Mouse (Mus musculus) kidney, adult 8-10 months (tissue): ENCODE measurements around the gene Sike1.

Source experiments
- DNase-seq, 2 experiments: peaks; one replicate each; pipeline ENCODE4 v3.0.0; 2022

Sike1 gene

DNA sequence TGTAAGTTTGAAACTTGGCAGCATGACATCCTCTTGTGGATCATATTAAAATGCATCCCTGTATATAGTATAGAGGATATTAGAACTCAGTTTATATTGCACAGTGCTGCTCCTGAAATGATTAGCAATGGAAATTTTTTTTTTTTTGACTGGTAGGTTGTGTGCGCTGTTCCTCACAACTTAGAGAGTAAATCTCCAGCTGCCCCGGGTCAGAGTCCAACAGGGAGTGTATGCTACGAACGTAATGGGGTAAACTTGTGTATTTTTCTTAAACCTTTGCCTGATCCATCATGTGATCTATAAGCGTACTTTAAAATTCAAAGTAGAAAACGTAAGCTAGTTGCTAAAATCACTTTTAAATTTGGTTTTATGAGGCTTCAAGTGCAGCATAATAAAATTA, 44.8 kb downstream of the Sike1 start:
- no peak for DNase-seq

DNA sequence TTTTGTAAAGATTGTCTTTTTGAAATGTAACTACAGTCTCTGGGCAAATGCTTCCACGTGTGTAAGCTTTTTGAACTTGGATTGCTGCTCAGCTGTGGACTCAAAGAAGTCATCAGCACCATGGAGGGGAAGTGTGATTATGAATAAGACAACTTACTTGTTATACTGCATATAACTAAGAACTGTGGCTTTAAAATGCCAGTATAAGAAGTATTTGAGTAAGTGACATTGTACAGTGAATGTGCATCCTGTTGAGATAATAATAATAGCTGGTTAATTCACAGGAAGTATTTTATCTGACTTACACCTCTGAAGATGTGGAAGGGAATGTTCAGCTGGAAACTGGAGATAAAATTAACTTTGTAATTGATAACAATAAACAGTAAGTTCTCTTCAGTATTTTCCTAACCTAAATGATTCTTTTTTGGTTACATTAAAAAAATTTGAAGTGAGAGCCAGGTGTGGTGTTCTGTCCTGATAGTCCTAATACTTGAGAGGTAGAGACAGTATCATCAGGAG, 45.4 kb downstream of the Sike1 start:
- no peak for DNase-seq

DNA sequence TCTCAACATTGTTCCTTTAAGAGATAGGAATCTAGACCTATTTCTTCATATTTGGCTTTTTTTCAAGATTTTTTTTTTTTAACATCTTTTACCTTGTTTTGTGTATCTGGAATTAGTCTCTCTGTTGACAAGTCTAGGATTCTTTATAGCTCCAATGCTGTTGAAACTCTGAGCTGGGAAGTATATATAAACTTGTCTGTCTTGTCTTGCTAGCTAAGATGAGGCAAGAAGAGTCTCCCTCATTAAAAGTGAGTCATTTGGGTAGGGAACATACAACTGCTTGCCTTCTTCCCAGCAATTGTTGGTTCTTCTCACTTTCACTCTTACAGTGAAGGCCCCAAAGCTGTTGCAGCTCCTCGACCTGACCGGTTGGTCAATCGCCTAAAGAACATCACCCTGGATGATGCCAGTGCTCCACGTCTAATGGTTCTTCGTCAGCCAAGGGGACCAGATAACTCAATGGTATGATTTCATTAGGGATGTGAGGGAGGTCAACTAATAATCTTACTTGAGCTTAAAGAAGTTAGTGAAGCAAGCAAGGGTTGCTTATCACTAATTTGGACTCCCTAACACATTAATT, 60.6 kb downstream of the Sike1 start:
- DNase-seq: no peak

DNA sequence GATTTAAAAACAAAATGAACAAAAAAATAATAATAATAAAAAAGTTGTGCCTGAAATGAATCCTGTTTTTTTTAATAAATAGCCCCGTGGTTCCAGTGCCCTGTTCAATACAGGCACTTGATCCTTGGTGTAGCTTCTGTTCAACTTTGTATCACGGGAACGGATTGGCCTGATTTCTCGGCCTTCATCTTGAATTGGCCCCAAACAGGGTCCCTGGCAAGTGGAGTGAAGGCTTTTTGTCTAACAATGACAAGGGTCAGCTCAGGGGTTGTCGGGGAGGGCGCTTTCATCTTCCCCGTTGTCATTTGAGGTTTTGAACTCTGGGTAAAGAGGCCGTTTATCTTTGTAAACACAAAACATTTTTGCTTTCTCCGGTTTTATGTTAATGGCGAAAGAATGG, 62.2 kb downstream of the Sike1 start:
- DNase-seq: no peak
